Mouse (Mus musculus): Measurements from ENCODE around the gene Gm3233. TPM values are rescaled to one million over a fixed set of nuclear protein-coding genes. Genes with fewer than 3 reads are reported as not detected.
"Not testable (repeated sequence)": the region's sequence is repeated elsewhere in the genome, so short reads cannot be mapped to it uniquely, and the experiment has no call there.

Gene Gm3233
- polyA plus RNA-seq, 1 experiment from 2014 or later = not detected

DNA sequence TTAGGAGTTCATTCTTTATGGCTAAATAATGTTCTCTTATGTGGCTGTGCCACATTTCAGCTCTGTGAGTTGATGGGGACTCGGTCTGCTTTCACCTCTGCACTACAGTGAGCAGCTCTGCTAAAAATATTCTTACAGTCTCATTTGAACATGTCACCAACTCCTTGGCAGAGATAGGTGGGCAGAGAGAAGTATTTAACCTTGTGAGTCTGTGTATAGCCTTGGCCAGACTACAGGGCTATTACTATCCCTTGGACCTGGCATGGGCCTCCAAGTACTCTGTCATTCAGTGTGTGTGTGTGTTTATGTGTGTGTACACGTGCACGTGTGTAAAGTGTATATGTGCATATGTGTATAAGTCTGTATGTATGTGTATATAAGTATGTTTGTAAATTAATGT is 23.9 kb upstream of the Gm3233 start:
- not testable (repeated sequence) for H3K9me3 ChIP-seq (ENCODE audit: control insufficient read depth, low read length); H3K36me3 ChIP-seq (ENCODE audit: control insufficient read depth, insufficient read depth, low read length); ATAC-seq (ENCODE audit: insufficient read depth, low FRiP score, low TSS enrichment); H3K27me3 ChIP-seq (ENCODE audit: control insufficient read depth, insufficient read depth, low read length); DNase-seq (ENCODE audit: low spot score); H3K4me2 ChIP-seq (ENCODE audit: low read depth); H3K4me3 ChIP-seq (ENCODE audit: low read depth, low read length); H3K27ac ChIP-seq (ENCODE audit: low read depth, low read length); H3K9ac ChIP-seq (ENCODE audit: low read length); H3K4me1 ChIP-seq (ENCODE audit: control insufficient read depth, insufficient read depth, low read length)
- 81% methylated on average over 1 of the region's 3 CpGs for WGBS

DNA sequence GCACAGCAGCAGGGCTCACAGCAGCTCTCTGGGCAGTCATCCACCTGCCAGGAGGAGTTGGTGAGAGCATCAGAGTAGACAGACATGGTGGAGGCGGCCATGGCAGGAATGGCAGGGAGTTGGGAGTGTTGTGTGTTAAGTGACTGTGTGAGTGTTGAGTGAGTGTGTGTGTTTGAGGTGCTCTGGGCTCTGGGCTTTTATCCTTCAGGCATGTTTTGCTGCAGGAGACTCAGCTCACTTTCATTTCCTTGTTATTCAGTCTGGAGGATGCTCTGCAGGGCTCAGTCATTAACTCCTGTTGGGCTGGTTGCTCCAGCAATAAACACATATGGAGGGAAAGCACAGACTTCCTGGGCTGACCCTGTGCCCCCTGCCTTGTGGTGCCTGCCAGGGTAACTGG is 23.0 kb upstream of the Gm3233 start, which contains the start of gene Gm3250:
Gene Gm3250 (minus strand): TSS at position 101 of the 400 bp plus-strand sequence.
- not testable (repeated sequence) for H3K9me3 ChIP-seq (ENCODE audit: control insufficient read depth, low read length); H3K4me1 ChIP-seq (ENCODE audit: control insufficient read depth, insufficient read depth, low read length); H3K27ac ChIP-seq (ENCODE audit: low read depth, low read length); H3K9ac ChIP-seq (ENCODE audit: low read length); H3K4me3 ChIP-seq (ENCODE audit: low read depth, low read length); H3K4me2 ChIP-seq (ENCODE audit: low read depth); DNase-seq (ENCODE audit: low spot score); ATAC-seq (ENCODE audit: insufficient read depth, low FRiP score, low TSS enrichment); H3K36me3 ChIP-seq (ENCODE audit: control insufficient read depth, insufficient read depth, low read length); H3K27me3 ChIP-seq (ENCODE audit: control insufficient read depth, insufficient read depth, low read length)
- WGBS = 80% methylated on average over 1 of the region's 1 CpGs

DNA sequence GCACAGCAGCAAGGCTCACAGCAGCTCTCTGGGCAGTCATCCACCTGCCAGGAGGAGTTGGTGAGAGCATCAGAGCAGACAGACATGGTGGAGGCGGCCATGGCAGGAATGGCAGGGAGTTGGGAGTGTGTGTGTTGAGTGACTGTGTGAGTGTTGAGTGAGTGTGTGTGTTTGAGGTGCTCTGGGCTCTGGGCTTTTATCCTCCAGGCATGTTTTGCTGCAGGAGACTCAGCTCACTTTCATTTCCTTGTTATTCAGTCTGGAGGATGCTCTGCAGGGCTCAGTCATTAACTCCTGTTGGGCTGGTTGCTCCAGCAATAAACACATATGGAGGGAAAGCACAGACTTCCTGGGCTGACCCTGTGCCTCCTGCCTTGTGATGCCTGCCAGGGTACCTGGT is 17.4 kb upstream of the Gm3233 start, which contains the start of gene Gm7138:
Gene Gm7138 (minus strand): TSS at position 101 of the 400 bp plus-strand sequence.
- not testable (repeated sequence) for H3K36me3 ChIP-seq (ENCODE audit: control insufficient read depth, insufficient read depth, low read length); H3K4me1 ChIP-seq (ENCODE audit: control insufficient read depth, insufficient read depth, low read length); DNase-seq (ENCODE audit: low spot score); H3K27me3 ChIP-seq (ENCODE audit: control insufficient read depth, insufficient read depth, low read length); ATAC-seq (ENCODE audit: insufficient read depth, low FRiP score, low TSS enrichment); H3K9me3 ChIP-seq (ENCODE audit: control insufficient read depth, low read length); H3K4me2 ChIP-seq (ENCODE audit: low read depth); H3K27ac ChIP-seq (ENCODE audit: low read depth, low read length); H3K4me3 ChIP-seq (ENCODE audit: low read depth, low read length); H3K9ac ChIP-seq (ENCODE audit: low read length)
- WGBS = 44% methylated on average over 1 of the region's 1 CpGs

DNA sequence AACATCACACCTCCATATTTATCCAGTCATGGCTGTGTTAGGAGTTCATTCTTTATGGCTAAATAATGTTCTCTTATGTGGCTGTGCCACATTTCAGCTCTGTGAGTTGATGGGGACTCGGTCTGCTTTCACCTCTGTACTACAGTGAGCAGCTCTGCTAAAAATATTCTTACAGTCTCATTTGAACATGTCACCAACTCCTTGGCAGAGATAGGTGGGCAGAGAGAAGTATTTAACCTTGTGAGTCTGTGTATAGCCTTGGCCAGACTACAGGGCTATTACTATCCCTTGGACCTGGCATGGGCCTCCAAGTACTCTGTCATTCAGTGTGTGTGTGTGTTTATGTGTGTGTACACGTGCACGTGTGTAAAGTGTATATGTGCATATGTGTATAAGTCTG is 12.7 kb upstream of the Gm3233 start:
- not testable (repeated sequence) for H3K27ac ChIP-seq (ENCODE audit: low read depth, low read length); DNase-seq (ENCODE audit: low spot score)
- 100% methylated on average over 1 of the region's 3 CpGs for WGBS

DNA sequence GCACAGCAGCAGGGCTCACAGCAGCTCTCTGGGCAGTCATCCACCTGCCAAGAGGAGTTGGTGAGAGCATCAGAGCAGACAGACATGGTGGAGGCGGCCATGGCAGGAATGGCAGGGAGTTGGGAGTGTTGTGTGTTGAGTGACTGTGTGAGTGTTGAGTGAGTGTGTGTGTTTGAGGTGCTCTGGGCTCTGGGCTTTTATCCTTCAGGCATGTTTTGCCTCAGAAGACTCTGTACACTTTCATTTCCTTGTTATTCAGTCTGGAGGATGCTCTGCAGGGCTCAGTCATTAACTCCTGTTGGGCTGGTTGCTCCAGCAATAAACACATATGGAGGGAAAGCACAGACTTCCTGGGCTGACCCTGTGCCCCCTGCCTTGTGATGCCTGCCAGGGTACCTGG is 11.7 kb upstream of the Gm3233 start, which contains the start of gene Gm3238:
Gene Gm3238 (minus strand): TSS at position 101 of the 400 bp plus-strand sequence.
- 86% methylated on average over 1 of the region's 1 CpGs for WGBS
- H3K9ac ChIP-seq (ENCODE audit: low read length); H3K9me3 ChIP-seq (ENCODE audit: control insufficient read depth, low read length); H3K4me2 ChIP-seq (ENCODE audit: low read depth); H3K36me3 ChIP-seq (ENCODE audit: control insufficient read depth, insufficient read depth, low read length); ATAC-seq (ENCODE audit: insufficient read depth, low FRiP score, low TSS enrichment); H3K27ac ChIP-seq (ENCODE audit: low read depth, low read length); DNase-seq (ENCODE audit: low spot score); H3K27me3 ChIP-seq (ENCODE audit: control insufficient read depth, insufficient read depth, low read length); H3K4me1 ChIP-seq (ENCODE audit: control insufficient read depth, insufficient read depth, low read length); H3K4me3 ChIP-seq (ENCODE audit: low read depth, low read length): not testable (repeated sequence)

More for the DNA sequence above, 12.7 kb upstream of the Gm3233 start:
- H3K4me2 ChIP-seq (ENCODE audit: low read depth); H3K9me3 ChIP-seq (ENCODE audit: control insufficient read depth, low read length); H3K9ac ChIP-seq (ENCODE audit: low read length); H3K36me3 ChIP-seq (ENCODE audit: control insufficient read depth, insufficient read depth, low read length); ATAC-seq (ENCODE audit: insufficient read depth, low FRiP score, low TSS enrichment); H3K4me3 ChIP-seq (ENCODE audit: low read depth, low read length); H3K4me1 ChIP-seq (ENCODE audit: control insufficient read depth, insufficient read depth, low read length); H3K27me3 ChIP-seq (ENCODE audit: control insufficient read depth, insufficient read depth, low read length): not testable (repeated sequence)

DNA sequence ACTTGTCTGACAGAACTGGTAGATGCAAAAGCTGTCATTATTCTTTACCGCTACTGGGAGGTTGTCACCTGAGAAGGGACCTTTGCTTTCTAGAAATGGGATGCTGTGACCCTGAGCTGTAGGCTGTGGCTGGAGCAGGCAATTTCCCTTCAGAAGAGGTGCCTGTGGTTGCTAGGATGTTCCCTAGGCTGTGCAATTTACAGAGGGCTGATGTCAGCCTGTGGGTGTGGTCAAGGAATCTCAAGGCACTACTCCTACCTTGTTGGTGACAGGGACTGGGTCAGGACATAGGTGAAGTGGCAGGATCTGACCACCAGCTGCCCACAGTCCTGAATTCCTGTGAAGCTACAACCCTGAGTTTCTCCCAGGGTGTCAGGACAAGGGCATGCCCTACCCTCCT is 10.2 kb upstream of the Gm3233 start:
- no peaks in the 10 kb centered on the region for H3K36me3 ChIP-seq (ENCODE audit: control insufficient read depth, insufficient read depth, low read length)
- H3K27me3 ChIP-seq (ENCODE audit: control insufficient read depth, insufficient read depth, low read length) = no peaks in the 10 kb centered on the region
- H3K27ac ChIP-seq (ENCODE audit: low read depth, low read length) = no peak overlapping the region
- DNase-seq (ENCODE audit: low spot score) (no peak), ATAC-seq (ENCODE audit: insufficient read depth, low FRiP score, low TSS enrichment) (no peak)
- no peaks in the 10 kb centered on the region for H3K9me3 ChIP-seq (ENCODE audit: control insufficient read depth, low read length)
- 90% methylated on average over 1 of the region's 1 CpGs for WGBS
- no peak overlapping the region for H3K9ac ChIP-seq (ENCODE audit: low read length)
- H3K4me2 ChIP-seq (ENCODE audit: low read depth) = no peak overlapping the region
- H3K4me1 ChIP-seq (ENCODE audit: control insufficient read depth, insufficient read depth, low read length) = no peaks in the 10 kb centered on the region
- no peak overlapping the region for H3K4me3 ChIP-seq (ENCODE audit: low read depth, low read length)

DNA sequence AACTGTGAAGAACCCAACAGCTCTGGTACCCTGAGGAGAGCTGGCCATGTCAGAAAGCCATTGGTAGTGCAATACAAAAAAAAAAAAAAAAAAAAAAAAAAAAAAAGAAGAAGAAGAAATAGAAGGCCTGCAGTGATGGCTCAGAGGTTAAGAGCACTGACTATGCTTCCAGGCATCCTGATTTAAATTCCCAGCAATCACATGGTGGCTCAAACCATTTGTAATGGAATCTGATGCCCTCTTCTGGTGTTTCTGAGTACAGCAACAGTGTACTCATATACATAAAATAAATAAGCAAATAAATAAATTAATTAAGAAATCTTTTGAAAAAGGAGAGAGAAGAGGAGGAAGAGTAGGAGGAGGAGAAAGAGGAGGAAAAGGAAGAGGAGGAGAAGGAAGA is 6.0 kb downstream of the Gm3233 start:
- no peak overlapping the region for H3K9ac ChIP-seq (ENCODE audit: low read length)
- no peaks in the 10 kb centered on the region for H3K4me1 ChIP-seq (ENCODE audit: control insufficient read depth, insufficient read depth, low read length)
- H3K4me3 ChIP-seq (ENCODE audit: low read depth, low read length) = no peak overlapping the region
- no peaks in the 10 kb centered on the region for H3K27me3 ChIP-seq (ENCODE audit: control insufficient read depth, insufficient read depth, low read length)
- no peak overlapping the region for H3K27ac ChIP-seq (ENCODE audit: low read depth, low read length)
- no peaks in the 10 kb centered on the region for H3K36me3 ChIP-seq (ENCODE audit: control insufficient read depth, insufficient read depth, low read length)
- H3K9me3 ChIP-seq (ENCODE audit: control insufficient read depth, low read length) = no peaks in the 10 kb centered on the region
- no peak for ATAC-seq (ENCODE audit: insufficient read depth, low FRiP score, low TSS enrichment)
- no peak for DNase-seq (ENCODE audit: low spot score)
- H3K4me2 ChIP-seq (ENCODE audit: low read depth) = no peak overlapping the region

DNA sequence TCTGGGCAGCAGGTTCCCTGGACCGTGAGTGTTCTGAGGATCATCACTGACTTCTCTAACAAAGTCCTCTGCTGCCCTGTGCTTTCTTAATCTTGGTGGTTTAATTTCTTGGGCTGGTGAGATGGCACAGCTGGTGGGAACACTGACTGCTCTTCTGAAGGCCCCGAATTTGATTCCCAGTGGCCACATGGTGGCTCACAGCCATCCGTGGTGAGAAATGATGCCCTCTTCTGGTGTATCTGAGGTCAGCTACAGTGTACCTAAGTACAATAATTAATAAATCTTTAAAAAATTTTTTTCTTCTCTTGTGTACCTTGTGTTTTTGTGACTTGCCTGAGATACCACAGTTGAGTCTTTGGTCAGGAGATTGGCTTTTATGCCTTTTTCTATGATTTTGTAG is 7.2 kb downstream of the Gm3233 start:
- not testable (repeated sequence) for H3K27ac ChIP-seq (ENCODE audit: low read depth, low read length); H3K27me3 ChIP-seq (ENCODE audit: control insufficient read depth, insufficient read depth, low read length); H3K4me3 ChIP-seq (ENCODE audit: low read depth, low read length); DNase-seq (ENCODE audit: low spot score); ATAC-seq (ENCODE audit: insufficient read depth, low FRiP score, low TSS enrichment); H3K36me3 ChIP-seq (ENCODE audit: control insufficient read depth, insufficient read depth, low read length); H3K4me2 ChIP-seq (ENCODE audit: low read depth); H3K9ac ChIP-seq (ENCODE audit: low read length); H3K9me3 ChIP-seq (ENCODE audit: control insufficient read depth, low read length); H3K4me1 ChIP-seq (ENCODE audit: control insufficient read depth, insufficient read depth, low read length)
- 53% methylated on average over 3 of the region's 3 CpGs for WGBS

DNA sequence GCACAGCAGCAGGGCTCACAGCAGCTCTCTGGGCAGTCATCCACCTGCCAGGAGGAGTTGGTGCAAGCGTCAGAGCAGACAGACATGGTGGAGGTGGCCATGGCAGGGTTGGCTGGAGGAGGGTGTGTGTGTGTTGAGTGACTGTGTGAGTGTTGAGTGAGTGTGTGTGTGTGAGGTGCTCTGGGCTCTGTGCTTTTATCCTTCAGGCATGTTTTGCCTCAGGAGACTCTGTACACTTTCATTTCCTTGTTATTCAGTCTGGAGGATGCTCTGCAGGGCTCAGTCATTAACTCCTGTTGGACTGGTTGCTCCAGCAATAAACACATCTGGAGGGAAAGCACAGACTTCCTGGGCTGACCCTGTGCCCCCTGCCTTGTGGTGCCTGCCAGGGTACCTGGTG is 8.2 kb downstream of the Gm3233 start, which contains the start of gene Gm9736:
Gene Gm9736 (minus strand): TSS at position 101 of the 400 bp plus-strand sequence.
- H3K9me3 ChIP-seq (ENCODE audit: control insufficient read depth, low read length); ATAC-seq (ENCODE audit: insufficient read depth, low FRiP score, low TSS enrichment); H3K27ac ChIP-seq (ENCODE audit: low read depth, low read length); H3K4me3 ChIP-seq (ENCODE audit: low read depth, low read length); H3K4me1 ChIP-seq (ENCODE audit: control insufficient read depth, insufficient read depth, low read length); H3K27me3 ChIP-seq (ENCODE audit: control insufficient read depth, insufficient read depth, low read length); H3K9ac ChIP-seq (ENCODE audit: low read length); H3K4me2 ChIP-seq (ENCODE audit: low read depth); DNase-seq (ENCODE audit: low spot score); H3K36me3 ChIP-seq (ENCODE audit: control insufficient read depth, insufficient read depth, low read length): not testable (repeated sequence)
- 75% methylated on average over 1 of the region's 1 CpGs for WGBS

Data from neural tube, embryonic 11.5 days (tissue).